Comparison of ENCODE assay signal across 8 mouse cellular contexts in the genomic region with DNA sequence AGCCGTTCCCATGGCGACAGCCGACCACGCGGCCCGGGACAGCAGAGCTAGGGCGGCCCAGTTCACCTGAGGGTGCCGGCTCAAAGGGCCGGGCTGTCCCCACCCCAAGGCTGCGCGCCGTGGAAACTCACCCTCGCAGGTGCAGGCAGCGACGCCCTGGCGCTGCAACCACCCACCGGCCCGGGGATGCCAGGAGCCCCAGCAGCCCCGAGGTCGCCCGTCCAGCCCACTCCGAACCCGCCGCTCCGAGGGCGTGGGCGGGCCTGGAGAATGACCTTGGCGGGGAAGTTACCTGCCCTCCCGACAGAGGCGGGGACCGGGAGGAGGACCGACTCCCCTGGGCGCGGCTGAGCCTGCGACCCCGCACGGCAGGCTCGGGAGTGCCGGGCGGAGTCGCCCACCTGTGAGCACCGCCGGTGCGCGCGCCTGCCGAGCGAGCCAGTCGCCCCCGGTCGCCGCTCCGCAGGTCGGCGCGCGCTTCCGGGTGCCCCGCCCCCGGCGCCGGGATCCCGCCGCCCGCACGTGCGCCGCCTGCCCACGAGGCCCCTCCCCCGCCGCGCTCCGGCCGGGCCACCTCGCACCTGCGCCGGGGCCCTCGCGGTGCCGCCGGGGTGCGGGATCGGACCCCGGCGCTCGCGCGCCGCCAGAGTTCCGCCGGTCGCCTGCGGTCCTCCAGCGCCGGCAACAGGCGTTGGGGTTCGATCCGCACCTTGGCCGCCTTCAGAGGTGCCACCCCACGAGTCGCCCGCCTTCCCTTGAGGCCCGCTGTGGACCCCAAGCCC. TPM values are rescaled to one million over a fixed set of nuclear protein-coding genes. Genes with fewer than 3 reads are reported as not detected.
DNase-seq lines count a peak whose midpoint lies in the region; ATAC-seq lines count a peak whose summit lies in the region.

A gene (minus strand): TSS at position 464 of the 782 bp plus-strand sequence.

- ATAC-seq in forebrain, embryonic 11.5 days (replicated peaks; ENCODE audit: low FRiP score) = peak; percentile 84
- peak; percentile 87 for ATAC-seq in intestine, embryonic 14.5 days (replicated peaks; ENCODE audit: low FRiP score, low TSS enrichment, low read depth)
- peak; percentile 84 for ATAC-seq in limb, embryonic 12.5 days (ENCODE audit: insufficient number of reproducible peaks, insufficient read depth, low FRiP score, low TSS enrichment, low read depth)
- ATAC-seq in midbrain, embryonic 13.5 days = peak; percentile 91

- peaks cover 17% of the 10 kb centered on the region for H3K27me3 ChIP-seq in forebrain, embryonic 11.5 days (ENCODE audit: control insufficient read depth, insufficient read depth, low read length)
- peaks cover 25% of the 10 kb centered on the region; the same call in 1 of the 2 replicates for H3K27me3 ChIP-seq in intestine, embryonic 14.5 days (replicated peaks; ENCODE audit: control insufficient read depth, insufficient read depth, low read length)
- H3K27me3 ChIP-seq in limb, embryonic 12.5 days = peaks cover 23% of the 10 kb centered on the region
- H3K27me3 ChIP-seq in midbrain, embryonic 13.5 days = peaks cover 28% of the 10 kb centered on the region
- no peaks in the 10 kb centered on the region for H3K27me3 ChIP-seq in splenic B cell, adult 2 months (ENCODE audit: control insufficient read depth, insufficient read depth, low read length, poor library complexity, severe bottlenecking)

- no peaks in the 10 kb centered on the region for H3K9me3 ChIP-seq in forebrain, embryonic 11.5 days (ENCODE audit: control insufficient read depth, low read length)
- no peaks in the 10 kb centered on the region for H3K9me3 ChIP-seq in intestine, embryonic 14.5 days (ENCODE audit: control insufficient read depth, low read length)
- no peaks in the 10 kb centered on the region for H3K9me3 ChIP-seq in limb, embryonic 12.5 days
- H3K9me3 ChIP-seq in midbrain, embryonic 13.5 days = no peaks in the 10 kb centered on the region

- peak; percentile 27 to 71 for DNase-seq in adrenal gland, adult (ENCODE audit: inconsistent age in 2 of 2, low spot score in 1 of 2)
- DNase-seq in adrenal gland, adult 8-10 months = no peak
- peak; percentile 52 for DNase-seq in brain, adult 2 months (ENCODE audit: low read depth, low spot score)
- DNase-seq in forebrain, embryonic 11.5 days (ENCODE audit: low spot score) = peak; percentile 67
- peak; percentile 71 for DNase-seq in intestine, embryonic 14.5 days (ENCODE audit: low spot score)
- DNase-seq in splenic B cell, adult 2 months (ENCODE audit: low read depth, low spot score) = peak; percentile 68

- H3K9ac ChIP-seq in forebrain, embryonic 11.5 days (ENCODE audit: low read length) = peak within 1 kb of the TSS; percentile 49
- peak within 1 kb of the TSS; percentile 52 for H3K9ac ChIP-seq in intestine, embryonic 14.5 days (ENCODE audit: low read length)
- H3K9ac ChIP-seq in limb, embryonic 12.5 days (replicated peaks) = peak within 1 kb of the TSS; percentile 65
- H3K9ac ChIP-seq in midbrain, embryonic 13.5 days (replicated peaks) = peak within 1 kb of the TSS; percentile 69

- H3K4me1 ChIP-seq in forebrain, embryonic 11.5 days (replicated peaks; ENCODE audit: control insufficient read depth, insufficient read depth, low read length) = peaks cover 7% of the 10 kb centered on the region; the same call in 1 of the 2 replicates
- H3K4me1 ChIP-seq in intestine, embryonic 14.5 days (replicated peaks; ENCODE audit: control insufficient read depth, insufficient read depth, low read length) = no peaks in the 10 kb centered on the region
- peaks cover 9% of the 10 kb centered on the region; the same call in 1 of the 2 replicates for H3K4me1 ChIP-seq in limb, embryonic 12.5 days (replicated peaks)
- H3K4me1 ChIP-seq in midbrain, embryonic 13.5 days (replicated peaks) = peaks cover 6% of the 10 kb centered on the region

- WGBS in forebrain, embryonic 11.5 days = under 1% methylated on average over 96 of the region's 103 CpGs
- WGBS in intestine, embryonic 14.5 days = under 1% methylated on average over 74 of the region's 103 CpGs
- under 1% methylated on average over 77 of the region's 103 CpGs for WGBS in limb, embryonic 12.5 days
- under 1% methylated on average over 86 of the region's 103 CpGs for WGBS in midbrain, embryonic 13.5 days

- no peaks in the 10 kb centered on the region for H3K36me3 ChIP-seq in forebrain, embryonic 11.5 days (ENCODE audit: control insufficient read depth, insufficient read depth, low read length)
- no peaks in the 10 kb centered on the region for H3K36me3 ChIP-seq in intestine, embryonic 14.5 days (ENCODE audit: control insufficient read depth, insufficient read depth, low read length)
- H3K36me3 ChIP-seq in limb, embryonic 12.5 days = no peaks in the 10 kb centered on the region
- no peaks in the 10 kb centered on the region for H3K36me3 ChIP-seq in midbrain, embryonic 13.5 days
- H3K36me3 ChIP-seq in splenic B cell, adult 2 months (ENCODE audit: control insufficient read depth, insufficient read depth, low read length, poor library complexity, severe bottlenecking) = no peaks in the 10 kb centered on the region

- H3K27ac ChIP-seq in forebrain, embryonic 11.5 days (ENCODE audit: low read depth, low read length) = no peak within 1 kb of the TSS
- no peak within 1 kb of the TSS for H3K27ac ChIP-seq in intestine, embryonic 14.5 days (ENCODE audit: low read depth)
- H3K27ac ChIP-seq in limb, embryonic 12.5 days = no peak within 1 kb of the TSS
- H3K27ac ChIP-seq in midbrain, embryonic 13.5 days = no peak within 1 kb of the TSS

- peak within 1 kb of the TSS; percentile 93 for H3K4me2 ChIP-seq in forebrain, embryonic 11.5 days (ENCODE audit: low read depth, low read length, severe bottlenecking)
- peak within 1 kb of the TSS; percentile 100 for H3K4me2 ChIP-seq in intestine, embryonic 14.5 days (ENCODE audit: low read length)
- peak within 1 kb of the TSS; percentile 100 for H3K4me2 ChIP-seq in limb, embryonic 12.5 days
- peak within 1 kb of the TSS; percentile 100 for H3K4me2 ChIP-seq in midbrain, embryonic 13.5 days (replicated peaks)

- H3K4me3 ChIP-seq in forebrain, embryonic 11.5 days (ENCODE audit: low read depth, low read length) = peak within 1 kb of the TSS; percentile 49
- peak within 1 kb of the TSS; percentile 66 for H3K4me3 ChIP-seq in intestine, embryonic 14.5 days (ENCODE audit: low read depth, low read length)
- H3K4me3 ChIP-seq in limb, embryonic 12.5 days (replicated peaks) = peak within 1 kb of the TSS; percentile 68
- H3K4me3 ChIP-seq in midbrain, embryonic 13.5 days (replicated peaks) = peak within 1 kb of the TSS; percentile 72

RNA-seq across cellular contexts. Expression of the gene that starts here (rescaled TPM):
- total RNA-seq in adrenal gland, adult 8-10 months (2022) = under 1 TPM; 0.15 to 0.87 (median 0.62) TPM
- polyA plus RNA-seq in forebrain, embryonic 11.5 days (2014; fragmentation: Nextera tagmentation; extraction: Ambion mirVana) = 0.49 and 0.86 TPM in 2 replicates
- polyA plus RNA-seq in intestine, embryonic 14.5 days (2014; fragmentation: Nextera tagmentation; extraction: Ambion mirVana) = 2.4 and 2.7 TPM in 2 replicates
- polyA plus RNA-seq in limb, embryonic 12.5 days (2016; fragmentation: Nextera tagmentation; extraction: Ambion mirVana) = 0.77 and 0.83 TPM in 2 replicates
- polyA plus RNA-seq in midbrain, embryonic 13.5 days (2015; fragmentation: Nextera tagmentation; extraction: Ambion mirVana) = 1.0 and 1.4 TPM in 2 replicates

Comparison
In these comparisons a context has a peak if more than half of its experiments do, and no peak if none do; other contexts are left out.
1. Peak in DNase-seq, ATAC-seq, H3K4me3 ChIP-seq, H3K9ac ChIP-seq and H3K4me2 ChIP-seq in forebrain, embryonic 11.5 days; RNA of the gene not detected or under 1 TPM.
2. Peak in ATAC-seq, H3K4me3 ChIP-seq, H3K9ac ChIP-seq and H3K4me2 ChIP-seq in limb, embryonic 12.5 days; RNA of the gene not detected or under 1 TPM.